Mouse (Mus musculus) spleen, adult 2 months (tissue): ENCODE data around the gene Rint1.

ENCODE experiments used
- CTCF ChIP-seq: fragments of 200-500 bp; IDR thresholded peaks from 2 replicates; pipeline ENCODE4 v1.5.1; 2011; ENCODE audit warnings: mild to moderate bottlenecking, inconsistent platforms; ENCODE audit not compliant: insufficient read depth, insufficient read length, insufficient replicate concordance; ENCODE audit errors: extremely low read depth
- POLR2A ChIP-seq: fragments of 200-500 bp; IDR thresholded peaks from 2 replicates; pipeline ENCODE4 v1.6.1; 2011; ENCODE audit warnings: low read depth, low read length, inconsistent platforms

DNA sequence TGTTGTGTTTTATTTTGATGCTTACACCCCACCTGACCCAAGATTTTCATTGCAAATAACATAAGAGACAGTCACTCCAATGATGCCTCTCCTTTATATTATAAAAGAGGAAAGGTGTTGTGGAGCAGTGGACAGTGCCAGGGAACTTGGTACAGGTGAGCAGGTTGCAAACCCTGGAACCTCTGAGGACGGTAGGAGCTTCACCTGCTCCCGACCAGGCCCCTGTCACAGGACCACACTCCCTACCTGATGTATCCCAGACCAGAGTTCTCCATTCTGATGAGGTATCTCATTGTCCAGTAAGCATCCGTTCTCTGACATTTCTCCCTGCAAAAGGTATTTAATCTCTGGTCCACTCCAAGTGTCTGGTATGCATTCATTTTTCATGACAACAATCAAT lies 70.5 kb downstream of the Rint1 start:
- no peak for TF ChIP-seq POLR2A
- no peak for TF ChIP-seq CTCF
